Mouse (Mus musculus) embryo, embryonic 11 days (tissue): Measurements from ENCODE around the gene Disc1.

Experiments
- DNase-seq: peaks from one replicate; pipeline ENCODE4 v3.0.0-alpha.2; 2015

Gene Disc1

DNA sequence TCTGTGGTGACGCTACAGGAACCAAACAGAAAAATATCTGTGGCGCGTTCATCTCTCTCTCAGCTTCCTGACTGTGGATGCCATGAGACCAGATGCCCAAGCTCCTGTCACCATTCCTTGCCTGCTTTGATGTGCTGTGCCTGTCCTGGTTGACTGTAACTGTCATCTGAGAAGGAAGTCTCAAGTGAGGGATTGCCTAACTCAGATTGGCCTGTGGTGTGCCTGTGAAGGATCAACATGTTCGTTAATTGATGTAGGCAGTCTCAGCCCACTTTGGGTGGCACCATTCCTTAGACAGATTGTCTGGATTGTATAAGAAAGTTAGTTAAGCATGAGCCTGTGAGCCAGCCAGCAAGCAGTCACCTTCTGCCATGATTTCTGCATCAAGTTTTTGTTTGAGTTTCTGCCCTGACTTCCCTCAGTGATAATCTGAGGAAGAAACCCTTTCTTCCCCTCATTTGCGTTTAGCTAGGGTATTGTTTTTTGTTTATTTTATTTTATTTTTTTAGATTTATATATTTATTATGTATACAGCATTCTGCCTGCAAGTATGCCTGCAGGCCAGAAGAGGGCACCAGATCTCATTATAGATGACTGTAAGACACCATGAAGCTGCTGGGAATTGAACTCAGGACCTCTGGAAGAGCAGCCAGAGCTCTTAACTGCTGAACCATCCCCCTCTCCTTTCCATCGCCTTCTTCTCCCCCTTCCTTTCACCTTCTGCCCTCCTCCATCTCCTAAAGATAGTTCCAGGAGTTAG lies 14.3 kb downstream of the Disc1 start:
- DNase-seq = no peak

DNA sequence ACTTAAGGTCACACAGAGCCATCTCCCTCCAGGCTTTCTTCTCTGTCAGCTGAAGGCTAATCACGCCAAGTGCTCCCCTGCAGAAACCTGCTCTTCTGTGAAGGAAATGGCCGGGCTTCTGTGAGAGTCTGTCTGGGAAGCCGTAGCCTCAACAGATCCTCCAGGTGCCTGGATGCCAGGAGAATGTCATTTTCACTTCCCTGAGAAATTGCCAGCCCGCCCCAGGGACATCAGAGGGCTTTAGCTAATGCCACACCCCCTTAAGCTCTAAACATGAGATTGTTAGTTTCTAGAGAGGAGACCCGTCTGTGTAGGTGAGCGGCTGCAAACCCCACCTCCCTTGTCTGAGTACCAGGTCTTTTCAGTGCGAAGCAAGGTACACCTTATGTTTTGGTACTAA lies 15.3 kb downstream of the Disc1 start:
- DNase-seq = no peak

DNA sequence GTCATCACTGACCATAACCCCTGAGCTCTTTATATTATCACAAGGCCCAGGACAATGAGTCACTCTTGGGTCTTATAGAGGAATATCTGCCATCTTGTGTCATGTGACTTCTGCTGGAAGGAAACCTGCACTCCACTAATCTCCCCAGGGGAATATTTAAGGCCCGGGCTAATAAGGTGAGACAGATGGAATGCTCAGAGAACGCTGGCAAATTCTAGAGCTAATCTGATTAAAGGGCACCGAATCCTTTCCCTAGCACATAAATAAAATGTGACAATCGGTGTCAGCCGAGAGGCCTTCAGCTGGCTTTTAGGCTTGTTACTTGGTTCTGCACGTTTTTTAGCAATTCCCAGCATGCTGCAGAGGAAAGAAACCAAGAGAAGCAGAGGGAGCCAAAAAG lies 15.7 kb downstream of the Disc1 start:
- no peak for DNase-seq

DNA sequence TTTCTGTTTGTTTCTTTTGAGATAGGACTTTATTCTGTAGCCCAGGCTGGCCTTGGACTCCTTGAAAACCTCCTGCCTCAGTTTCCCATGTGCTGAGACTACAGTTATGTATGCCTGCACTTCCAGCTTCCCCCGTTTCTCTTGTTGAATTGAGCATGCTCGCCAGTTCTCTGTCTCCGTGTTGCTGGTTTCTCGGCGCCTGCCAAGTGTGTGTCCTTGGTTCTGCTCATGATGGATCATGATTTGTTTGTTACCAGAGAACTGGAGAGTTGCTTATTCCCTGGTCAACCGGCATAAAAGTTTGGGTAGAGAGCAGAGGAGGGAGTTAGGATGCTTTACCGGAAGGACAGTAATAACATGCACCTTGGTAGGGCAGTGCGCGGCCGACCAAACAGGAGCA lies 20.1 kb downstream of the Disc1 start:
- DNase-seq = no peak

DNA sequence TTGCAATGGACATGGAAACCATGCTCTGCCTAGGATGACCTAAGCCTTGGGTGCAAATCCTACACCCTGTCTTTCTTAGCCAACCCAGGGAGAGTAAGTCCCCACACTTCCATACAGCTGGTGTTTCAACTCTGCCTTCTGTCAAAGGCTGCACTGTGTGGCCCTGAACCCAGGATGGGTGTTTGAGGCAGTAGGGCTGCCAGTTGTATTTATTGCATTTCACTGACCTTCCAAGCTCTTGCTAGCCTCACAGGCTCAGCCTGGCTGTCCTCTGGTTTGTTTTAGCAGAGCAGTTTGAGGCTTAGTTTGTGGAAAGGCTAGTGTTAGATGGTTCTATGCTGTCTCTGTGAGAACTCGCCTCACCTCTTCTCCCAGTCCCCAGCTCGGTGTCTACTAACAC lies 20.6 kb downstream of the Disc1 start:
- DNase-seq = no peak

- no peak for DNase-seq
Measured at GRCm38 (mm10) chr8:125075389-125075788, 21.4 kb downstream of the Disc1 start.

- no peak for DNase-seq
Measured at GRCm38 (mm10) chr8:125077326-125077725, 23.3 kb downstream of the Disc1 start.

DNA sequence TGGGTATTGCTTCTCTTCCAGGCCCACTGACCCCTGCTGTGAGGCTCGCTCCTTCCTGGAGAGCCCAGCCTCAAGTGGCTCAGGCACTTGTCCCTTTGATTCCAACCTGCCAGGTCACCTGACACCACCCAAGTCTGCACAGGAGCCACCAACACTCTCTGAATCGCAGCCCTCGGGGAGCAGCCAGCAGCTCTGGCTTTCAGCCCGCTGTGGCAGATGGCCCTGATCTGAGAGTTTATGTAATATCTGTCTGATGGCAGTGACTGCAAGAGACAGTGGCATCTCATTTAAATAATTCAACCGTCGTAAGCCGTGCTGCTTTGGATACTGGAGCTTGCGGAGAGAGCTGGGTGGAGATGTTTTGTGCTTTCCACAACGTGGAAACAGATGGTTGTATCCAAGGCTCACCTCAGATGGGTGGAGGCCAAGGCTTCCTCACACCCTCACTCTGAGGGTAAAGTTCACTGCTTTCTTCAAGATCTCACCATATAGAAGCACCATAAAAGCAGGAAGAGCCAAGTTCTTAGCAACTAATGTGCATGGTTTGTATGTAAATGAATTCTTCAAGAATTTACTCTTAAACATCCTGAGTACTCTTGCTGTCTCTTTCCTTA lies 24.9 kb downstream of the Disc1 start:
- DNase-seq = no peak

DNA sequence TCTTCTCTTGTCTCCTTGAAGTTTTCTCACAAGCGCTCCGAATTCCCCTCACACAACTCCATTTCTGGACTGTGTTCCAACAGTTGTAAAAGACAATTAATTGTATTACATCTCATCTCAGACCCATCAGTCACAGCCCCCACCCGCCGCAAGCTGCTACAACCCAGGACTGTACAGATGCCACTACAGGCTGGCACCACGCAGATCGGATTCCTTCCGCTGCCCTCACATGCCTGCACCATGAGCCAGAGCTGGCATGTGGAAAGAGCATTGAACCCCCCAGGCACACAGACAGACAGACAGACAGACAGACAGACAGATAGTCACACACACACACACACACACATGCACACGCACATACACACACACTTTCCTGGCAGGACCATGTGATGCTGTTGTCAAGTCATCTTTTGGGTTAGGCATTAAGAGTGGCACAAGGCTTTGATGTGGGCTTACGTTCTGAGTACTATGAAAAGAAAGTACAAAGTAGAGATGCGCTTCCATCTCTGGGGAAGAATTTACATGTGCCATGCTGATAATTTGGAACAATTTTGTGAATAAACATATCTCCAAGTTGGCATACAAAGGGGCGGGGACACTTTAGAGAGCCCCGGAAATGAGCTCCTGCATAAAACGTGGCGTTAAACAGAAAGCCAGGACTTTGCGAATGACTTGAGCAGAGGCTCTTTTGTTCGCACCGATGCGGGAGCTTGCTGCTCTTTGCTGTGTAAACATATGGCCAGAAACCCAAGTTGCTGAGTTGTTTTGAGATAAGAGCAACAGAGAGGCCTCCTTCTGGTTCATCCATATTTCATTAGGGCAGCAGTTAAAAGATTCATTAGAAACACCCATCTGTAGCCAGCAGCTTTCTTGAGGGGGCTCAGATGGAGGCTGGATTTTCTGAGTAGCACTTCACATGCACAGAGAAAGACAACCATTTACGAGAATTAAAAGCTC lies 26.7 kb downstream of the Disc1 start:
- no peak for DNase-seq

GRCm38 (mm10) chr8:125083746-125084145 lies 29.8 kb downstream of the Disc1 start:
- no peak for DNase-seq

DNA sequence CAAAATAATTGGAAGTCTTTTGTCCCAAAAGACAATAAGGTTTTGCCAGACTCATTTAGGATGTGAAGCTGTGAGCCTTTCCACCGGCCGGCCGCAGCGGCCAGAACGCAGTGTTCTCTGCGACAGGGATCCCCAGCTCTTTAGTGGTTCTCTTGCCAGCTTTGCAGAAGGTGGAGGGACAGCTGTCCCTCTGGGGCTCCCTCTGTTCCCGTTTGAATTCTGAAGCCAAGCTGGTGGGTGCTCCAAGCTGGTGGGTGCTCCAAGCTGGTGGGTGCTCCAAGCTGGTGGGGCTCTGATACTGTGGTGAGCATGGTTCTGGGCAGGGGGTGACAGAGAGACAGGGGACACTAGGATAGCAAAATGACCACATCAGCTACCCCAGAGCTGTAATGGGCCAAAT lies 30.5 kb downstream of the Disc1 start:
- no peak for DNase-seq

DNA sequence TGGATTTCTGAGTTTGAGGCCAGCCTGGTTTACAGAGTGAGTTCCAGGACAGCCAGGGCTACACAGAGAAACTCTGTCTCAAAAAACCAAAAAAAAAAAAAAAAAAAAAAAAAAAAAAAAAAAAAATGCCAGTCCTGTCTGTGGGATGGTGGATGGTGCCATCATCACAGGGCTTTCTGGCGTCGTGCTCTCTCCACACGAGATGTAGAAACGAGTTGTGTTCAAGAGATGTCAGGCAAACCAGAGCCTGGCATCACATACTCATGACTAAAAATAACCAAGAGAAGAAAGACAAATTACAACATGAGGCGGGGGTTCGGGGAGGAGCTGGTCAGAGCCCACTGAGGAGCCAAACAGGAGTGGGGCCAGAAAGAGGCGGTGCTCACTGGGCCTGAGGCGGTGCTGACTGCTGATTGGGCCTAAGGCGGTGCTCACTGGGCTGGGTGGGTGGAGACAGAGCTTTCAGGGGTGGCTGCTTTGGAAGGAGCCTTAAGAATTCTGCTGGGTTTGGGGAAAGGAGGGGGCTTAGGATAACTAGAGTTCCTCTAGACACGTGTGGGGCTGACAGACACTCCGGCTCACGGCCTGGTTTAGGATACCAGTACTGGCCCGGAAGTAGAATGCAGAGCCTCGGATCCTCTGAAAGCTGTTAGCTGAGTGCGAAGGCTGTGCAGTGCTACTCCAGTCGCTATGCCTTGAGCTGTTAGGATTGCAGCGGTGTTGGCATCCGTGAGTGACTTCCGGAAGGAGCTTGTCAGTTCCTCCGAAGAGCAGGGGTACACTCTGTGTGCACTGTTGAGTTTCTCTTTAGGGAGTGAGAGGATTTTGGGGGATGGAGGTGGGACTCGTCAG lies 37.1 kb downstream of the Disc1 start:
- no peak for DNase-seq

DNA sequence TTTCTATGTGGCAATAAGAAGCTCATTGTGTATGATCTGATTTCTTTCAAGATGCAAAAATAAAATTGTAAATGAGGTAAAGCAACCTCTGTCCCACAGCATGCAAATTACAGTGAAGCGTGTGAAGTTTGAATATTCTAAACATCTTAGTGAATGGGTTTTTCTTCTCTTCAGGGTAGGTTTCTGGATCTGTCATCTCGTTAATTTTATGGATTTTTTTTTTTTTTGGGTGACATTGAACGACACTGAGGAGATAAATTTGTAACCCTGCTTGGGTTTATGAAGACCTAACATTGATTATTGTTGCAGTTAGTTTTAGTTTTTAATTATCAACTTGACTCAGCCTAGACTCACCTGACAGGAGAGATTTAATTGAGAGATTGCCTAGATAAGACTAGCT lies 43.1 kb downstream of the Disc1 start:
- DNase-seq = no peak

DNA sequence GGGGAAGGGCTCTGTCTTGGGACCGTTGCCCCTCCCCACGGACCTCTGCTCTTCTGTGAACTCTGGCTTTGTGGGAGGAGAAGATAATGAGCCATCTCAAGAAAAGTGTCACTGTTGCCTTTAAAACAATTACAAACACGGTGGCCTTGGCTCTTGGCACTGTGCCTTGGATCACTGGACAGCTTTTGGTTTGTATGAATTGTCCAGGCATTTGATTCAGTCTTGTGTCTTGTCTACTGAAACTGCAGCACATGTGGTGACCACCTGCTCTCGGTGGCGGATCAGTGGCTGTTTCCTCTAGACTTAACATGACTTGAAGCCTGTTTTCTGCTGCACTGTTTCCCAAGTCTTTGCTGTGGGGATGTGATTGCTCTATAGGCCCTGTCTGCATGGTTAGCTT lies 44.1 kb downstream of the Disc1 start:
- peak; percentile 27 for DNase-seq

DNA sequence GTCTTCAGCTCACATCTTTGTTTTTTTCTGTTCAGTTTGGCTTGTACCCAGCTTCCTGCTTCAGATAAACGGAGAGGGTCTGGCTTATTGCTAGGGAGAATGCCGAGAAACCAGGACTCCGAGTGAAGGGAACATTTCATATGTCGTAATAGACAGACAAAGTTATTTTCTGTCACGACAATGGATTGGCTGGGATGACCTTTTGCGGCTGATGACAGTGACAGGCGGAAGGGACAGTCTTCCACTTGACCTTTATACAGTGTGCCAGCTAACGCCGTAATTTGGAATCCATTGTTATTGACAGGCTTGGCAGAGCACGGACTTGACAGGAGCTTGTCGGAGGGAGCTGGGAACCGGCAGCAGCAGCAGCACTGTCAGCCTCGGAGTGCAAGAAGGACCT lies 48.3 kb downstream of the Disc1 start:
- DNase-seq = no peak

- no peak for DNase-seq
Measured at GRCm38 (mm10) chr8:125113171-125113570, 59.2 kb downstream of the Disc1 start.

DNA sequence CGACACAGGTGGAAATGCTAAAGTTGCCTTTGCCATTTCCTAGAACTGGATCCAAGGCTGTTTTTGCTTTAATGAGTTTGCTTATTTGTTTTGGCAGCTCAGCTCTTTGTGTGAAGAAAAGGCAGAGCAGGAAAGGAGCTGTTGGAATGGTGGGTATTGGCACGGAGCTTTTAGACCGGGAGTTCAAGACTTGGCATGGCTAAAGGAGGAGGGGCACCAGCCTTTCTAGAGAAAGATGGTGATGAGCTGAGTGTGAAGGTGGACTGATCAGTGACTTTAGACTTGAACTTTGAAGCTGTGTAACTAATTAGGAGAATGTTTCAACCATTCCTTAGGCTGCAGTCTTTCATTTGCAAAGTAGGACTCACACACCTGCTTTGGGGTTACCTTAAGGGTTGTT lies 59.8 kb downstream of the Disc1 start:
- no peak for DNase-seq

- no peak for DNase-seq
Measured at GRCm38 (mm10) chr8:125115321-125115720, 61.3 kb downstream of the Disc1 start.

DNA sequence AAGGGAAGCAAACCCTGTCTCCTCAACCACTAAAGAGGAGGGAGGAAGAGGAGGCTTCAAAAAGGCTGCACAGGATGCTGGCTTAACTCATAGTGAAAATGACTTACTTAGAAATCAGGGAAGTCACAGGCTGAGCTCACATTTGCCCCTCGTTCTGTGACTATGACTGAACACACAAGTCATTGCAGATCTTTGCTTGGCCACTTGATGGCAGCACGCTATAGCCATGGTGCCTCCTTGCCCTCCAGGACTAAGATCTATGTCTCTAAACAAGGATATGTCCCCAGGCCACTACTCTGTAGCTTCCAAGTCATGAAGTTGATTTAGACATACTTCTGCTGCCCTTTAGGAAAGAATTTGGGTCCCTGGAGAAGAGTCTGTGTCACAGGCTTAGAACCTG lies 62.6 kb downstream of the Disc1 start:
- peak; percentile 65 for DNase-seq

DNA sequence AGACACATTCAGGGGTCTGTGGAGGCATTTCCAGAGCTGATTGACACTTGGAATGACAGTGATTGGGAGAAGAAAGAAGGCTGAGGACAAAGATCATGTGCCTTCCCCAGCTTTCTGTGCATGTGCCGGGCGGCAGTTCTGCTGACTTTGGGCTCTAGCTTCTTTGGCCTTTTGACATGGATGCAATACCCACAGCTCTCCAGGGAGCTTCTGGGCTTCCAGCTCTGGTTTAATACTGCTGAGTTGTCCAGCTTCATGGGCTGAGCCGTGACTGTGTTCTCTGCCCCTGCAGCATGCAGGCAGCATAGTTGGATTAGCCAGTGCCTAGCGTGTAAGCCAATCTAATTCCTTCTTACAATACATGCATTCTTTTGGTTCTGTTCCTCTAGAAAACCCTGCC lies 72.5 kb downstream of the Disc1 start:
- no peak for DNase-seq

DNA sequence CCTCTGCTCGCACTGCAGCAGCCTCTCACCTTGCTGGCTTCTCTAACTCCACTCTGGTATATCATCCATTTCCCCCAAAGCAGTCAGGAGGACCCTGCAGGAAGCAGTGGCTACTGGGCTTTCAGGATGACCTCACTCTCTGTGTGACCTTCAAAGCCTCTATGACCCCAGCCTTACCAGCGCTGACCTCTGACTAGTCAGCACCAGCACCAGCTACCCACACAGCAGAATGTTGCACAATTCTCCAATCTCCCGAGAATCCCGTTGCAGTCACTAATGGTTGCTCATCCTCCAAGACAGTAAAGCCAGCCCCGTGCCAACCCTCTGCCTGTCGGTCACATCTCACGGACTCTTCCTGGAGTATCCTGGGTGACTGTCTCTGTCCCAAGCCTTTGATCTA lies 73.6 kb downstream of the Disc1 start:
- no peak for DNase-seq

- peak; percentile 83 for DNase-seq
Measured at GRCm38 (mm10) chr8:125128305-125128704, 74.3 kb downstream of the Disc1 start.

GRCm38 (mm10) chr8:125130835-125131234 lies 76.8 kb downstream of the Disc1 start:
- no peak for DNase-seq
